Mouse (Mus musculus): ENCODE measurements around the gene Gabarap.
"Not testable (repeated sequence)": the region's sequence is repeated elsewhere in the genome, so short reads cannot be mapped to it uniquely, and the experiment has no call there.

Gabarap gene

DNA sequence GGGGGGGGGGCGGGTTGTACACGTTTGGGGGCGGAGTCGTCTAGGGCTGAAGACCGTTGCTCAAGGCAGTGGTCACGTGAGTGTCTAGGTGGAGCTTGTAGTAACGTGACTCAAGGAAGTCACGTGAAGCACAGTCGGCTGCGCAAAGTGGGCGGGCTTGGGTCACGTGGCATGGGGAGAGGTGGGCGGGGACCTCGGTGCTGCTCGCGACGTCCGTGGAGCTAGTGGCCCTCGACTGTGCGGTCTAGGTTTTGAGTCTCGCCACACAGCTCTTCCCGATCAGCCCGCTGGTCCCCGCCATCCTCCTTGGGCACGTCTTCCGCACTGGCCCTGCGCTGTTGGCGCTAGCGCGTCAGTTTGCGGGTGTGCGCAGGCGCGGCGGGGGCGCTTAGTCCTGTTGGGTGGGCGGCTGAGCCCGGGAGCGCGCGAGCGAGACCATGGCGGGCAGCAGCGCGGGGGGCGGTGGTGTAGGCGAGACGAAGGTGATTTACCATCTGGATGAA lies 9.5 kb downstream of the Gabarap start, which contains the start of gene Dvl2:
Gene Dvl2 (plus strand): TSS at position 200 of the 503 bp plus-strand sequence.
- peak; percentile 97 for DNase-seq

DNA sequence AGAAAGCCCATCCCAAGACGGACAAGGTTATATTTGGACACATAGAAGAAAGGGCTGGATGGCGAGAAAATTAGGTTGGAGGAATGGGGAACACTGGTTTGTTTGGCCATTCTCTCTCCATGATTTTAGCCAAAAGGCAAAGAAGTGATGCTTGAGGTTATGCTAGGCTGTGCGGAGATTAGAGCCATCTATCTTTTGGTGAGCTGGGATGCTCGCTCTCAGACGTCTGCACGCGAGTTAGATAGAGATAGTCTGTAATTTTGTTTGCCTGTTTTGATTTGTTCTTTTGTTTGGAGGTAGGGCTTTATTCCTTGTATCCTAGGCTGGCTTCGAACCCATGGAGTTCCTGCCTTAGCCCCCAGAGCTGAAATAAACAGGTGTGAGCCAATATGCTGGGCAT lies 10.2 kb downstream of the Gabarap start:
- no peak for DNase-seq

DNA sequence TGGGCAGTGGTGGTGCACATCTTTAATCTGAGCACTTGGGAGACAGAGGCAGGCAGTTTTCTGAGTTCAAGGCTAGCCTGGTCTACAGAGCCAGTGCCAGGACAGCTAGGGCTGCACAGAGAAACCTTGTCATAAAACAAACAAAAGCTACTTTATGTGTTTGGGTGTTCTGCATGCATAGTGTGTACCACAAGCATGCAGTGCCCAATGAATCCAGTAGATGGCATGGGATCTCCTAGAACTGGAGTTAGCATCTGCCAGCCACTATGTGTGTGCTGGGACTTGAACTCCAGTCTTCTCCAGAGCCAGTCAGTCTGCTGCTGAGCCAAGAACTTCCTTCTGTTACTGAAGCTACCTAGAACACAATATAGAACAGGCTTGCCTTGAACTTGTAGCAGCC lies 10.9 kb downstream of the Gabarap start:
- peak; percentile 74 for DNase-seq

DNA sequence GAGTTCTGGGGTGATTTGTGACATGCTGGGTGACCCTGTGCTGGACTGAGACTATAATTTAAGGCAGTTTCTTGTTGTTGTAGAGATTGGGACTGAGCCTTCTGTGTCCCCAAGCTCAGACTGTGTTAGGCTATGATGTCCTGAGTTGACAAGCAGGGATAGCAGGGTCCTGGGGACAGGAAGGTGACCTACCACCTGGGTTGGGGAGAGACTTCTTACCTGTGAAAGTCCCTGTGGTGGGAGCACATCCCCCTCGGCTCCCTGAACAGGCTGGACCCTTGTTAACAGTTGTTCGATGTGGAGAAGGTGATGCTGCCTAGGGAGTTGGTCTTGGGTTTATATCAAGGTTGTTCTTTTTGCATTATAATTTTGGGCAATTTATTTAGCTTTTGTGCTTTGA lies 11.5 kb downstream of the Gabarap start:
- DNase-seq: no peak

DNA sequence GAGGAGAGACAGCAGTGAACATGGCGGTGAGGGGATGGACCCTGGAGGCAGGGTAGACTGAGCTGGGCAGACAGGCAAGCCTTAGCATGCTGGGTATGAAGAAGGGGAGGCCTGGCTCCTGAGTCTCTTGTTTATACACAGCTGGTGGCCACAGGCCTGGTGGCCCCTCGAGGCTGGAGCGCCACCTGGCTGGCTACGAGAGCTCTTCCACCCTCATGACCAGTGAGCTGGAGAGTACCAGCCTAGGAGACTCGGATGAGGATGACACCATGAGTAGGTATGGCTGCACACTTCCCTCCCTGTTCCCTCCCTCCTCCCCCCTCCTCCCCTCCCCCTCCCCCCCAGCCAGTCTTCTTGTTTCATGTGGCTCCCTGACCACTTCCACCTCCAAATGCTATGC lies 14.6 kb downstream of the Gabarap start:
- DNase-seq: no peak

DNA sequence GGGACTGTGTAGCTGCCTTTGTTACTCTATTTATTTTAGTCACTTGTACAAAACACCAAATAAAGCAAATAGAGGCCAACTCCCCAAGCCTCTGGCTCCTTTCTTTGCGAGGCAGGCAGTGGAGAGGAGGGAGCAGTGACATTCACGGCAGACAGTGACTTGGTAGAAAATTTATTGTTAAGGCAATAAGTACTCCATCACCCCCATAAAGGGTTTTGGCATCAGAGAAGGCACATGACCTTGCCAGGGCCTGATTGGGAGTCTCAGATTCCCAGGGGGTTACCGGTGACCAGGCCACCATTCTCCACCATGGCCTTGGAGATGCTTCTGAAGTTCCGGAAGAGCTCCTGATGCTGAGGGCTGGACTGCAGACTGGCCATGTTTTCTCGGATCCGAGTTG lies 19.1 kb downstream of the Gabarap start:
- DNase-seq: no peak

DNA sequence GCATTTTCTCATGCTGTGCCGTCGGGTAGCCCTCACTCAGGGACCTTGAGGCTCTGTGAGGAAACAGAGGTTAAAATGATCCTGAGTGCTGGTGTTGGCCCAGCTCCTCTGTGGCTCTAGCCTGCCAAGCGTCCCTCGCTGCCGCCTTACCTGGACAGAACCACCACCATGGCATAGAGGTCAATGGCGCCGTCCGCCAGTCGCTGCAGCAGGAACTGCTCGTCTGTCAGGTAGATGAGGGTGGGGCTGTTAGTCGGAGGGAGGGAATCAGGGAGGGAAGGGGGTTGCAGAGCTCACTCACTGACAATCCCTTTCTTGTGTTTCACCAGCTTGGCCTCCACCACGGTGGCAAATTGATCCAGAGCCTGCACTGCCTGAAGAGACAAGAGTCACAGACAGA lies 19.6 kb downstream of the Gabarap start:
- no peak for DNase-seq

DNA sequence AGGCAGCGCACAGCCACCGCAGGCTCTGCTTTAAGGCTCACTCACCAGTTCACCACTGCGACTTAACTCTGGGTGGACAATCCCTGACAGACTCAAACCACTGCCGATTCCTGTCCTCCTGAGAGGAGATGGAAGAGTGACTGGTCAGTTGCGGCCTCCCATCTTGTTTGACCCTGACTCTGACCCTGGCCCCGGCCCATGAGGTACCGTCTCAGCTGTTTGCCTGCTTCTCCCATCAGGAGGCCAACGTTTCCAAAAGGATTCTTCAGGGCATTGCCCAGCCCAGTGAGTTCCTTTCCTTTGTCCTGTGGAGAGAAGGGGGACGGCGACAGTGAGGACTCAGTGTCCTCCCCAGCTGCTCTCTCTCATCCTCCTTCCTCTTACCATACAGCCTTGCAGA lies 20.0 kb downstream of the Gabarap start:
- DNase-seq: no peak

DNA sequence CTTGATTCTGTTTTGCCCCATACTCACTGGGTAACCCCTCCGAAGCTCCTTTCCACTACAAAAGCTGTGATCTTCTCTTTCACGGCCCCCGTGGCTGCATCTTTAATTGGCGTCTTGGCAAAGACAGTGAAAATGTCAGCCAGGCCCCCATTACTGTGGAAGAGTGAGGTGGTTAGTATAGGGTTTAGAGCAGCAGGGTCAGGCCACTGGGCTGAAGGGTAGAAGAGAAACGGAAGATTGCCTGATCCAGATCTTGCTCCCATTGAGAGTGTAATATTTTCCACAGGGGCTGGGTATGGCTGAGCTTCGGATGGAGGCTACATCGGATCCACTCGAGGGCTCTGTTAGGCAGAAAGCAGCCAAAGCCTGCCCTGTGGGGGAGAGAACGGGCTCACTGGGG lies 22.0 kb downstream of the Gabarap start:
- DNase-seq: no peak

DNA sequence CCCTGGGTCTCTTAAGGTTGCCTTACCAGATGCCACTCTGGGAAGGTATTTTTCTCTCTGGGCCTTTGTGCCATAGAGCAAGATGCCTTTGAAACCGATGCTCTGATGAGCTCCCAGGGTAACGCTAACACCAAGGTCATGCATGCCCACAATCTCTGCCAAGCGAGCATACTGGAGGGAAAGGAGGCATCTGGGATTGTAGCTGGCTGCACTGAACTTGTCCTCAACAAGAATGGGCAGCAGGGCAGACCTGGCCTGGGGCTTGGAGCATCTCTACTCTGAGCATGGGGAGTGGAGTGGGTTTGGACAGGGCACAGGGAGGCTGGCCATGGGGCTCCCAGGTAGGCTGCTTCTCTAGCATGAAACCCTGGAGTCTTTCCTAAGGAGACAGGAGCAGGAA lies 22.5 kb downstream of the Gabarap start:
- no peak for DNase-seq

DNA sequence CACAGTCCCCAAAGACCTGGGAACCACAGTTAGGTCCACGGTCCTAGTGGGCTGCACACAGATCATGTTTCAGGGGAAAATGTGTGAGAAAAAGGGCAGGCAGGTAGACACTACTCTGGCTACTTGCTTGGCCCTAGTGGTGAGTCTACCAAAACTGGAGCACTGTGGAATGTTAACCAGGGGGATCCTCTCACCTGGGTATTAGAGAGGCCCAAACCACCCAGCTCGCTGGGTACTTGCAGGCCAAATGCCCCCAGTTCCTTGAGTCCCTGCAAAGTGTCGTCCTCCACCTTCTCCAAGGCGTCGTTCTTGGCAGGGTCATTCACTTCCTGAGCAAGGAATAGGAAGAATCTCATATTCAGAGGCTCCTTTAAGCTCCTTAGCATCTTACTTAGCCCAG lies 23.1 kb downstream of the Gabarap start:
- DNase-seq: no peak

DNA sequence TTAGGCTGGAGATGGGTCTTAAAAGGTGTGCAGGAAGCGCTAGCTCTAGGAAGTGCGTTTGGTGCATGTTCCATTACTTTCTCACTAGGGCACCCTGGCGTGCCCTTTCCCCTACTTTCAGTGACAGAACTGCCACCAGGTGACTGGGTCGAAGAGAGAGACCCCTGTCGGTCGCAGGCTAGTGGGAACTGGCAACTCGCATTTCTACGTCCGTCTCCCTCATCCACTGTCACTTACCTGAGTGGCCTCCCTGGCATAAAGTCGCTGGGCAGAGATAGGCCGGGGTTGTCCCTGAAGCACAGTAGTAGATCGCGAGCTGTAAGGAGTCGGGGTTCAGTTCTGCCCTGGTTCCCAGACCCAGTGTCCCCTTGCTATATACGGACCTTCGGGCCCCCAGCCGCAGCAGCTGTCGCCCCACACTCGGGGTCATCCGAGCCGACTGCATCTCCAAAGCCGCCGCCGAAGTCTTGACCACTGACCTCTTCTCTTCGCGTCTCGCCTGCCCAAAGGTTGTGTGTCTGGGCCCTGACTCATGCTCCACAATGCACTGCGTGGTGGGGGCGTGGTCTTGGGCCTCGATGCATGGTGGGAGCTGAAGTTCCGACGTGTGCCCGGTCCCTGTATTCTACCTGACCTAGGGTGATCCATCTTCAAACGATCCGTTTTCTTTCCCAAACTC lies 24.1 kb downstream of the Gabarap start, which contains the start of gene Acadvl:
Gene Acadvl (minus strand): TSS at position 532 of the 679 bp plus-strand sequence.
- DNase-seq: peak; percentile 96

DNA sequence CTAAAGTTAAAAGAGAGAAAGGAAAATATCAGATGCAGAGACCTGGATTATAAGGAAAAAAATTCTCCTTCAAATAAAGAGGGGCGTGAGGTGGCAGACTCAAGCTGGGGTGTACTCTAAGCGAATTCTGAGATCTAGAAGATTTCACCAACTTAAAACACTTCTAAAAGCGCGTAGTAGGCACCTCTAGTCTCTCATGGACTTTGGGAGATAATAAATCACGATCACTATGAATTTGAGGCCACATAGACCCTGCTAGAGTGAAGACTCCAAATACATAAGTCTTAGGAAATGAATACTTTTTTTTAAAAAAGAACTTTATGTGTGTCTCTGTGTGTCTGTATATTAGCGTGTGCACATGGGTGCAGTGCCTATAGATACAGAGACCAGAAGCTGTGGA lies 24.7 kb downstream of the Gabarap start:
- no peak for DNase-seq

DNA sequence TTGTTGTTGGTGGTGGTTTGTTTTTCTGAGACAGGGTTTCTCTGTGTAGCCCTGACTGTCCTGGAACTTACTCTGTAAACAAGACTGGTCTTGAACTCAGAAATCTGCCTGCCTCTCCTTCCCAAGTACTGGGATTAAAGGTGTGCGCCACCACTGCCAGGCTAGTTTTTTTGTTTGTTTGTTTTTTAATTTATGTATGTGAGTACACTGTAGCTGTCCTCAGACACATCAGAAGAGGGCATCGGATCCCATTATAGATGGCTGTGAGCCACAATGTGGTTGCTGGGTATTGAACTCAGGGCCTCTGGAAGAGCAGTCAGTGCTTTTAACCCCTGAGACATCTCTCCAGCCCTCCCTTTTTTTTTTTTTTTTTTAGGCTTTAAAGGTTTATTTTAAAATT lies 25.2 kb downstream of the Gabarap start:
- DNase-seq: not testable (repeated sequence)

DNA sequence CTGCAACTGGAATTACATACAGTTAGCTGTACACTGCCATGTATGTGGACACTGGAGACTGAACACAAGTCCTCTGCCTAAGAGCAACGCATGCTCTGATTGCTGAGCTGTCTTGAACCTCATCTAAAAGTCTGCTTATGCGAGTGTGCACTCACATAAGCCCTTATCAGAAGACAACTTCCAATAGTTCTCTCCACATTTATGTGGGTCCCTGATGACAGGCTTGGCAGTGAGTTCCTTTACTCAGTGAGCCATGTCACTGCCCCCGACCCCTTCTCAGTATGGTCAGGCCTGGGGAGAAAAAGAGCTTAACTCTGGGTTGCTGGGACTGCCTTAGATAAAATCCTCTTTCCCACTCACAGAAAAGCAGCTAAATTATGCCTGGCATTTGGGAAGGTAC lies 25.7 kb downstream of the Gabarap start, which contains the start of gene Dlg4:
Gene Dlg4 (plus strand): TSS at position 274 of the 400 bp plus-strand sequence.
- DNase-seq: no peak

DNA sequence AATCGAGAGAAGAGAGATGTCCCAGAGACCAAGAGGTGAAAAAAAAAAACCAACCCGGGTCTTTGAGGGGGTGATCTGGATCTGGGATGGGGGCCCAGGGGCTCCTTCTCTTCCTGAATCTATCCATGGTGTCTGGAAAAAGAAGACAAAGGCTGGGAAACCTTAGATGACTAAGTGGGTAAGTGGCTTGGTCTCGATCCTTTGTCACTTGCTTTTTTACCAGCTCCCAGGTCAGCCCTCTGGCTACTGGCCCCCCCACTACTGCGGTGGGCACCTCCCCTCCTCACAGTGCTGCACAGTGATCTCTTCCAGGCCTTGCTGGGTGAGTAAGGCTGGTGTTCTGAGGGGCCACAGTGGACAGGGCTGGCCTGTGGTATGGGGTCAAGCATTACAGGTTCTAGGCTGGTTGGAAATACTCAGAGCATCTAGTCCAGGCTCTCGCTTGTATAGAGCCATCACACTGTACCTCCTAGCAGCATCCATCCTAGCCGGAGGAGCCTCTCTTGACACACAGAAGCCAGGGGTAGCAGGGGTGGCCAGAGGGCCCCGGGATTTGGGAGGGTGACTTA lies 26.3 kb downstream of the Gabarap start:
- no peak for DNase-seq

DNA sequence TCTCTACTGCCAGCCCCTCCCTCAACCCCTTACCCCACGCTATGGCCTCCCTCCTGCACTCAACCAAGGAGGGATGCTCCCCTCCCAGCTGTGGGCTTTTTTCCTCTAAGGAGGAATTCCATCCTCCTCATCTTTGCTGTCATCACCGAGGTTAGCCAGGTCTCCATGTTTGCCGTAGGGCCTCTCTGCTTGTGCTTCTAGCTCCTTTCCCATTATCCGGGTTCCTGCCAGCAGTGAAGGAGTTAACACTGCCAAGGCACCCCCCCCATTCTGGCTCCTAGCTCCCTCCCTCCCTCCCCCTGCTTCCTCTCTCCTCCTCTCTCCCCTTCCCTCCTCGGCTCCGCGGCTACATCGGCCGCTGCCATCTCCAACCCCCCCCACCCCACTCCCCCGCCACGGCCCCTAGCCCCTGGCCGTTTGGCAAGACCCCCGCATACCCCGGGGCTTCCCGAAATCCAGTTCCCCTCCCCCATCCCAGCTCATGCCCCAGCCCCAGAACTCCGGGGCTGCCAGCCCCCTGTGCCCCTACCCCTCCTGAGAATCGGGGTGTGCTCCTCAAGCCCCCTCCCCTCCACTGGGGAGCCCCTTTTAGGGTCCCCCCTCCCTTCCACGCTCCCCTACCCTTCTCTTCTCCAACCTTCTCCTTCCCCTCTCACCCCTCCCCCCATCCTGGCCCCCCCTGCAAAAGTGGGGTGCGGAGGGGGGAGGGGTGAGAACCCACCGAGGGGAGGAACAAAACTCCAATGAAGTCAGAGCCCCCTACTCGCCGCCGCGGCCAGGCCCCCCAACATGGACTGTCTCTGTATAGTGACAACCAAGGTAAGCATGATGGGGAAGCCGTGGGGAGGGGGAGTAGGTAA lies 27.4 kb downstream of the Gabarap start:
- DNase-seq: peak; percentile 35

DNA sequence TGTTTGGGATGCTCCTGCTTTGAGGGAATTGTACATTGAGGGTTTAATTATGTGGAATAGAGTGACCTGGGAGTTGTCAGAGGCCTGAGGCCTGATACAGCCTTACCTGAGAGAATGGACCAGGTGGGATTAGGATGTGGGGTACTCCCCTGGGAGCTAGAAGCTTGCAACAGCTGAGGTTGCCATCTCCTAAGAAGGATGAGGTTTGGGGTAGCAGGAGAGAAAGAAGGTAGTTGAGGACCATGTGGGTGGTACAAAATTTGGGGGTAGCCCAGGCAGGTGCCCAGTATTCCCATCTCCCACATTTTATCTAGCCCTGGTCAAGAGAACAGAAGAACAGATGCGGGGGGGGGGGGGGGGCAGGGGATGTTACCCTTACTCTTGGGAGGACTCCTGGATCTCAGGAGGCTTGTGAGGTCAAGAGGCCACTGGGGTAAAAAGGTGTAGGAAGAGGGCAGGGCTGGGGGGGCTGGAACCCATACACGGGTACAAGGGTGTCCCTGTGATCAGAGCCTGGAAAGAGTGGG lies 28.6 kb downstream of the Gabarap start:
- DNase-seq: no peak

DNA sequence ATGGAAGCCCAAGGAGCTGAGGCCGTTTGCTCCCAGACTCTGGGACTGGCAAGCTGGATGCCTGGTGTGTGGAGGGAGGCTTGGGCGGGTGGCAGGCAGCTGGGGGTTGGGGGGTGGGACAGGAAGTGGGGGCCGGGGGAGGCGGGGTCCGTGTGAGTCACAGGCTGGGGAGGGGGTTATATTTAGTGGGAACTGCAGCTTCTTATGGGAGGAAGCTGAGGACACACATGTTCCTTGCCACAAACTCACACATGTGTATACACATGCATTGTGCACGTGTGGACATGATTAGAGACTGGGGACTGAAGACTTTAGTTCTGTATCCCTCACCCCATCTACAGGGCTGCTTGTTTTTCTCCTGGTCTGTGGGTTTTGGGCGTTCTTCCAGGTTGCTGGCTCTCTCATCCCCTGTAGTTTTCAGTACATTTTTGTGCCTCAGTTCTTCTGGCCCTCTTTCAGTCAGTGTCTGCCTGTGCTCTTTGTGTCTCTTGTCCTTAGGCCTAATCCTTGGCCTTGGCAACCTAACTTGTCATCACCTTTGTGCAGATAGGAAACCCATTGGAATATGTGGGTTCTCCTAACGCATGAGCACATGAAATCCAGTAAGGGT lies 29.2 kb downstream of the Gabarap start:
- no peak for DNase-seq

DNA sequence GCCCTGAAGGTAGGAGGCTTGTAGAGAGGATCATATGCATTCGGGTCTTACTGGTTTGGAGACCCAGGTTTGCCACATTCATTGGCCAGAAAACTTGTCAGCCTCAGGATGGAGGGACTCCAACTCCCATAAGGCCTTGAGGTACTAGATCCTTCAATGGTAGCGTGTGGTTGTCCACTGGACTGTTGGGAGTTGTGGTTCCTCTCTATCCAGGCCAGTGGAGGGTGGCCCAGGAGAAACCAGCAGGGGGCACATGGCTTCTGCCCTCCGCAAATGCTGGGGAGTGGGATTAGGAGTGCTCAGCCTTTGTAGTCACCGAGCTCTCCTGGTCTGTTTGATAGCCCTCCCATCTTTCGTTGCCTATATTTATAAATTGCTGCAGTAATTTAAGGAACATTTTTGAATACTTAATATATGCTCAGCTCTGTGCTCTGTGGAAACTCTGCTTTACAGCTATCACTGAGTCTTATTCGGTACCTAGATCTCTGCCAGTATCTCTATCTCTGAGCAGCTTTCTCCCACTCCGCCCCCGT lies 29.9 kb downstream of the Gabarap start:
- DNase-seq: peak; percentile 91

DNA sequence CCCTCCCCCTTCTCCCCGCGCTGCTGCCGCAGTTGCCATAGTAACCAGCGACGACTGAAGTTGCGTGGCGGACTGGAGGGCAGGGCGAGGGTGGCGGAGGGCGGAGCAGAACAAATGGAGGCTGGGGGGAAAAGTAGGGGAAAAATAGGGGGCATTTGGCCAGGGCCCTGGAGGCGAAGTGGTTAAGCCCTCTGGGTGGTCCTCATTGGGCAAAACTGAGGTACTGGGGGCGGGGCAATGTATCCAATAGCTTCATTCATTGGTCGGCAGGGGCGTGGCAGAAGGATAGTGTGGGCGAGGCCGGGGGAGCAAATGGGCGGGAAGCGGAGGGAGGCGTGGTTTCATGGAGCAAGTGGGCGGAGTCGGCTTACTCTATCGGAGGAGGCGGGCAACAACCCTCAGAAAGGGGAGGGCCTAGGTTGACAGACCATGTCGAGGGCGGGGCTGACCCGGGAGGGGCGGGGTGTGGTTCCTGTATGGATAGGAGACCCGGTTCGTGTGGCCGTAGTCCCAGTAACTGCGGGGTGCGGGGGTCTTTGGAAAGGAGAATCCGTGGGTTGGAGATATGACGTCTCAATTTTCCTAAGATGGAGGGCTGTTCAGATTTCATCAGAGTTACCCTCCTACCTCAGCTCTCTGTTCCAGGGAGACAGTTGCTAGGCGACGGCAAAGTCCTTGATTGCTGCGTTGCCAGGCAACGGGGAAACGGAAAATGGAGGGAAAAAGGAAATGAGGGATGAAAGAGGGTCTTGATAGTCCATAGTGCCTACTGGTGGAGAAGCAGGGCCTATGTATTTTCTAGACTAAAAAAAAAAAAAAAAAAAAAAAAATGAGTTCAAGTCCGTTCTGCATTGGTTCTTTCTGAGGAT lies 30.6 kb downstream of the Gabarap start:
- peak; percentile 98 for DNase-seq
